Mouse (Mus musculus) hindbrain, postnatal 0 days (tissue): ENCODE data around the gene Dgcr8. TPM values are rescaled to one million over a fixed set of nuclear protein-coding genes. Genes with fewer than 3 reads are reported as not detected.

Experiments
- ATAC-seq: fragments of 200-750 bp; cut with Nextera tagmentation; 2 replicates; pipeline ENCODE4 v1.8.0; 2017; ENCODE audit warnings: mild to moderate bottlenecking, moderate TSS enrichment, moderate library complexity
- DNase-seq: peaks from one replicate; pipeline ENCODE4 v3.0.0-alpha.2; 2015; ENCODE audit warnings: low spot score
- H3K27ac ChIP-seq: fragments of 300-500 bp; sonication (generic); 2 replicates; pipeline ENCODE4 v1.5.1; 2014; ENCODE audit warnings: mild to moderate bottlenecking
- H3K27me3 ChIP-seq: fragments of 300-500 bp; sonication (generic); 2 replicates; pipeline ENCODE4 v1.6.1; 2014; ENCODE audit warnings: low read length, mixed read lengths; ENCODE audit not compliant: insufficient read depth
- H3K36me3 ChIP-seq: fragments of 300-500 bp; sonication (generic); 2 replicates; pipeline ENCODE4 v1.6.1; 2014; ENCODE audit warnings: low read length, mixed read lengths; ENCODE audit not compliant: insufficient read depth
- H3K4me1 ChIP-seq: fragments of 300-500 bp; sonication (generic); 2 replicates; pipeline ENCODE4 v1.6.1; 2014; ENCODE audit warnings: antibody characterized with exemption, low read length, mixed read lengths; ENCODE audit not compliant: insufficient read depth
- H3K4me2 ChIP-seq: fragments of 300-500 bp; sonication (generic); 2 replicates; pipeline ENCODE4 v1.6.1; 2014; ENCODE audit warnings: low read depth, mild to moderate bottlenecking, low read length, moderate library complexity, mixed read lengths
- H3K4me3 ChIP-seq: fragments of 300-500 bp; sonication (generic); 2 replicates; pipeline ENCODE4 v1.5.1; 2014; ENCODE audit warnings: low read length
- H3K9ac ChIP-seq: fragments of 300-500 bp; sonication (generic); replicated peaks from 2 replicates; pipeline ENCODE4 v1.6.1; 2014; ENCODE audit warnings: mild to moderate bottlenecking, low read length, moderate library complexity, mixed read lengths
- H3K9me3 ChIP-seq: fragments of 300-500 bp; sonication (generic); 2 replicates; pipeline ENCODE4 v1.6.1; 2016; ENCODE audit warnings: low read length, mixed read lengths
- CTCF ChIP-seq: IDR thresholded peaks from 2 replicates; pipeline ENCODE4 v1.5.1; 2016; ENCODE audit warnings: antibody characterized with exemption, control low read depth, low read depth
- WGBS: fragments of 180-500 bp; shearing (Covaris S2); extraction: QIAGEN DNeasy Blood & Tissue Kit; methylation state at CpG from one replicate; pipeline ENCODE4 v1.1.7; 2014; 5-methylcytosine and 5-hydroxymethylcytosine counted together
- polyA plus RNA-seq: library from polyadenylated mRNA; unstranded; fragments of >200 nt; fragmentation: Nextera tagmentation; extraction: Ambion mirVana; gene quantifications from 2 replicates; pipeline ENCODE4 v1.2.1, GENCODE M21; 2015
- total RNA-seq: library from RNA; depleted of rRNA; stranded (reverse); fragments of >200 nt; gene quantifications from 2 replicates; pipeline ENCODE4 v1.2.3, GENCODE M21; 2014

Gene Dgcr8
- total and polyA plus RNA-seq, 2 experiments from 2014 or later = 20.8 to 39.9 TPM

- Histone ChIP-seq H3K27me3 (no peaks in the 10 kb centered on the region), H3K4me3 (no peak overlapping the region), H3K9me3 (no peaks in the 10 kb centered on the region), H3K9ac (no peak overlapping the region), H3K4me2 (no peak overlapping the region), H3K27ac (no peak overlapping the region), H3K36me3 (peaks cover 67% of the 10 kb centered on the region), H3K4me1 (no peaks in the 10 kb centered on the region)
- TF ChIP-seq CTCF = no peak
- WGBS = 86% methylated on average over 10 of the region's 10 CpGs
- ATAC-seq (no peak), DNase-seq (no peak)
Observed at GRCm38 (mm10) chr16:18241581-18241980, 47.5 kb downstream of the Dgcr8 start.

GRCm38 (mm10) chr16:18236676-18237501 lies 52.2 kb downstream of the Dgcr8 start:
- H3K4me2 ChIP-seq = no peak overlapping the region
- H3K27me3 ChIP-seq = no peaks in the 10 kb centered on the region
- H3K9ac ChIP-seq = no peak overlapping the region
- peaks cover 30% of the 10 kb centered on the region for H3K36me3 ChIP-seq
- H3K4me1 ChIP-seq = peaks cover 15% of the 10 kb centered on the region
- H3K27ac ChIP-seq = peak overlapping the region; percentile 92; the same call in 1 of the 2 replicates
- TF ChIP-seq CTCF = no peak
- no peak for ATAC-seq
- no peak overlapping the region for H3K4me3 ChIP-seq
- no peak for DNase-seq
- WGBS = 74% methylated on average over 7 of the region's 7 CpGs
- H3K9me3 ChIP-seq = no peaks in the 10 kb centered on the region

- H3K9me3 ChIP-seq = no peaks in the 10 kb centered on the region
- peaks cover 16% of the 10 kb centered on the region for H3K36me3 ChIP-seq
- peak; percentile 85 for DNase-seq
- peak overlapping the region; percentile 92 for H3K27ac ChIP-seq
- H3K4me1 ChIP-seq = peaks cover 15% of the 10 kb centered on the region
- no peaks in the 10 kb centered on the region for H3K27me3 ChIP-seq
- H3K9ac ChIP-seq = peak overlapping the region; percentile 82
- H3K4me2 ChIP-seq = peak overlapping the region; percentile 85
- peak; percentile 79 for ATAC-seq
- WGBS = 4% methylated on average over 19 of the region's 19 CpGs
- peak overlapping the region; percentile 63 for H3K4me3 ChIP-seq
- TF ChIP-seq CTCF = no peak
Observed at GRCm38 (mm10) chr16:18235389-18236065, 53.5 kb downstream of the Dgcr8 start.

- Histone ChIP-seq H3K27me3 (no peaks in the 10 kb centered on the region), H3K9me3 (no peaks in the 10 kb centered on the region), H3K4me2 (peak within 1 kb of the TSS; percentile 85), H3K9ac (peak within 1 kb of the TSS; percentile 82), H3K4me3 (peak within 1 kb of the TSS; percentile 63), H3K4me1 (peaks cover 21% of the 10 kb centered on the region), H3K36me3 (peaks cover 14% of the 10 kb centered on the region), H3K27ac (peak within 1 kb of the TSS; percentile 92)
- DNase-seq (peak; percentile 89), ATAC-seq (peak; percentile 83)
- TF ChIP-seq CTCF = no peak
- WGBS = 1% methylated on average over 61 of the region's 79 CpGs
Observed at GRCm38 (mm10) chr16:18234671-18235388, 54.2 kb downstream of the Dgcr8 start, which contains the start of gene Zdhhc8. Gene Zdhhc8, minus strand, starts transcription at chr16:18235136.

GRCm38 (mm10) chr16:18233919-18234670 lies 55.0 kb downstream of the Dgcr8 start:
- no peaks in the 10 kb centered on the region for H3K27me3 ChIP-seq
- H3K4me1 ChIP-seq = peaks cover 29% of the 10 kb centered on the region
- WGBS = 15% methylated on average over 13 of the region's 13 CpGs
- H3K9ac ChIP-seq = peak overlapping the region; percentile 82
- H3K27ac ChIP-seq = peak overlapping the region; percentile 92
- peak; percentile 16; the same call in 1 of the 2 replicates for ATAC-seq
- H3K4me3 ChIP-seq = peak overlapping the region; percentile 63
- TF ChIP-seq CTCF = no peak
- no peak for DNase-seq
- H3K4me2 ChIP-seq = peak overlapping the region; percentile 85
- peaks cover 10% of the 10 kb centered on the region for H3K36me3 ChIP-seq
- no peaks in the 10 kb centered on the region for H3K9me3 ChIP-seq

- Histone ChIP-seq H3K9me3 (no peaks in the 10 kb centered on the region), H3K36me3 (peaks cover 6% of the 10 kb centered on the region; the same call in 1 of the 2 replicates), H3K4me1 (peaks cover 31% of the 10 kb centered on the region), H3K4me3 (no peak overlapping the region), H3K4me2 (peak overlapping the region; percentile 85), H3K27me3 (no peaks in the 10 kb centered on the region), H3K9ac (no peak overlapping the region), H3K27ac (no peak overlapping the region)
- DNase-seq (no peak), ATAC-seq (no peak)
- 54% methylated on average over 1 of the region's 1 CpGs for WGBS
- TF ChIP-seq CTCF = no peak
Observed at GRCm38 (mm10) chr16:18233451-18233850, 55.6 kb downstream of the Dgcr8 start.
